Mouse (Mus musculus) layer of hippocampus, adult 8-10 months (tissue): Measurements from ENCODE around the gene Abca1. TPM values are rescaled to one million over a fixed set of nuclear protein-coding genes. Genes with fewer than 3 reads are reported as not detected.

Experiments
- DNase-seq, 2 experiments: peaks; one replicate each; pipeline ENCODE4 v3.0.0; 2022; ENCODE audit warnings: low spot score in 2 of 2
- total RNA-seq, 4 experiments: library from RNA; stranded (reverse); gene quantifications; 2 replicates each; pipeline ENCODE4 v1.2.4; 2022

The Abca1 gene
- total RNA-seq, 4 experiments from 2014 or later: 23.5 to 37.9 (median 28.2) TPM

GRCm38 (mm10) chr4:53009871-53010270, 149.8 kb downstream of the Abca1 start:
- DNase-seq: no peak

GRCm38 (mm10) chr4:53009183-53009582, 150.5 kb downstream of the Abca1 start:
- DNase-seq: no peak

- no peak for DNase-seq
Observed at GRCm38 (mm10) chr4:53000154-53000553, 159.5 kb downstream of the Abca1 start.

- no peak for DNase-seq
Observed at GRCm38 (mm10) chr4:52999449-52999848, 160.2 kb downstream of the Abca1 start.

- no peak for DNase-seq
Observed at GRCm38 (mm10) chr4:52989248-52989647, 170.4 kb downstream of the Abca1 start, which contains the start of gene Nipsnap3a. Nipsnap3a (plus strand) TSS chr4:52989272.

GRCm38 (mm10) chr4:52986266-52986665, 173.4 kb downstream of the Abca1 start:
- DNase-seq: no peak

GRCm38 (mm10) chr4:52985216-52985615, 174.5 kb downstream of the Abca1 start:
- no peak for DNase-seq

Other genes starting within 250 kb of the Abca1 start
- not detected for gene Olfr272, start 240.7 kb downstream of the Abca1 start, total RNA-seq
- not detected for gene Olfr270, start 195.3 kb downstream of the Abca1 start, total RNA-seq
- not detected for gene Nipsnap3a, start 170.6 kb downstream of the Abca1 start, total RNA-seq
- gene Nipsnap3b, start 148.0 kb downstream of the Abca1 start, total RNA-seq: 10 to 100 TPM; 11.8 to 19.6 (median 16.5) TPM